Mouse (Mus musculus) CH12F3 (cell line): ENCODE results near the gene Bclaf1.

Experiments used
- in situ Hi-C: fragments of 300-500 bp; cut with MboI; formaldehyde crosslinking; loops from 2 replicates; pipeline ENCODE4 v1.14.3; 2020; ENCODE audit warnings: low sequenced_read_pairs

The Bclaf1 gene

DNA sequence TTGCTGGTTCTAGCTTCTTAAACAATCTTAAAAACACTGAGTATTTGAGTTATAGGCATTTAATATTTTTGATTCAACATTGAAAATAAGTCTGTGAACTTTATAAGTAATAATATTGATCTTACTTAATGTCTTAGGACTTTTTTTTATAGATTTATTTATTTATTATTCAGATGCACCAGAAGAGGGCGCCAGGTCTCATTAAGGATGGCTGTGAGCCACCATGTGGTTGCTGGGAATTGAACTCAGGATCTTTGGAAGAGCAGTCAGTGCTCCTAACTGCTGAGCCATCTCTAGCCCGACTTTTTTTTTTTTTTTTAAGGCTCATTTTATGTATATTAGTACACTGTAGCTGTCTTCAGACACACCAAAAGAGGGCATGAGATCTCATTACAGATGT lies 2.5 kb downstream of the Bclaf1 start:
- in situ Hi-C loops: no loop called here

DNA sequence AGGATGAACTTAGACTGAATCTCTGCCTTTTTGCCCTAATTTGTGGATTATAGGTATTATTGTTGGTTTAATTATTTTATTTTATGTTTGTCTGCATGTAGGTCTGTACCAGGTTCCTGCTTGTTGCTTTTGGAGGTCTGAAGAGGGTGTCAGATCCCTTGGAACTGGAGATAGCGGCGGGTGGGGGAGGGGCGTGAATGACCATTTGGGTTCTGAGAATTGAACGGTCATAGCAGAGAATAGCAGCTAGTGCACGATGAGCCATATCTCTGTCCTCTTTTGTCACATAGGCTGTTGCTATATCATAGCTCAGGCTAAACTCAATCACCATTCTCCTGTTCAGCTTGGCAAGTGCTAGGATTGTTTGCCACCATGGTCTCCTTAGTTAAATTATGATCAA lies 5.2 kb downstream of the Bclaf1 start:
- in situ Hi-C loops: no loop called here

DNA sequence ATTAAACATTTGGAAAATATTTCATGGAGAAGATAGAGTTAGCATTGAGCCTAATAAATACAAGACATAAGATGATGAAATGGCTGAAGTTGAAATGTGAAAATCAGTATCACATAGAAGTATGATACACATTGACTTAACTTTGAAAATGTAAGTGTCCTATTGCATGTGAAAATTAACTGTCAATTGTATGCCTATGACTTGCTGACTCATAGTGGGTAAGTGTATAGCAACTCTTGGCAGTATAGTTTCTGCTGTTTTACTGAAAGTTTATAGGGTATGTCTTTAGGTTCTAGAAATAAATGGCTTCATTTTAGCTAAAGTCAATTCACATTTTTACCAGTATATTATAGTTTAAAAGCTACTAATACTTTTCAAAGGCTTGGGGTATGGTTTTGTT lies 14.0 kb downstream of the Bclaf1 start:
- in situ Hi-C loops: no loop called here

- in situ Hi-C loops: no loop called here
These were observed 19.0 kb downstream of the Bclaf1 start for GRCm38 (mm10) chr10:20331262-20331661.

DNA sequence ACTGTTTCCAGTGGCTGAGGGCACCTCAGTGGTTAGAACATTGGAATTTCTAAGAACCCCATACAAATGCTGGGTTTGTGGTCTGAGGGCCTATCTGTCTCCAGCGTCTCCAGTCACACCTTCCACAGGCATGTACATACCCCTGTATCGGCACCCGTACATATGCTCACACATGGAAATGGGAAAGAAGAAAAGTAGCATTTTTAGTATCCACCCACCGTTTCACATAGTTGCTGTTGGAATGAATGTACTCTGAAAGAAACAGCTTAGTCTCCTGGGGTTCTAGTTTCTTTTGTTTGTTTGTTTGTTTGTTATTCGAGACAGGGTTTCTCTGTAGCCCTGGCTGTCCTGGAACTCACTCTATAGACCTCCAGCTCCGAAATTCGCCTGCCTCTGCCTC lies 25.6 kb downstream of the Bclaf1 start:
- in situ Hi-C loops: no loop called here

DNA sequence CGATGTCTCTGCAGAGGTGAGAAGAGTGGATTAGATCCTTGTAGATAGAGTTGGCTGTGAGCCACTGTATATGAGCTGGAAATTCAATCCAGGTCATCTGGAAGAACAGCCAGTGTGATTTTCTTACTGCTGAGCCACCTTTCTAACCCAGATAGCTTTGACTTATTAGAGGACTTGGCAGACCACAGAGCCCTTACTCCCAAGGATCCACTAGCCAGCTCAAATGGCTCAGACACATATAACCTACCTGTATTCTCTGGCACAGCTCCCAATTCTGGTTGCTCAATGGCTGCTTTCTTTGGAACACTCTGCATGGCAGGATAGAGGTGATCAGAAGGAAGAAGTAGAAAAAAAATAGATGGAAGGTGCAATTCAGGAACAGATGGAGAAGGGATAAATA lies 33.5 kb downstream of the Bclaf1 start:
- in situ Hi-C loops: no loop called here

- in situ Hi-C loops: no loop called here
These were observed 35.3 kb downstream of the Bclaf1 start, which contains the start of gene Mtfr2 for GRCm38 (mm10) chr10:20347285-20348214. Gene Mtfr2, plus strand, starts transcription at chr10:20347770.

- in situ Hi-C loops: no loop called here
These were observed 36.6 kb downstream of the Bclaf1 start for GRCm38 (mm10) chr10:20348894-20349293.

DNA sequence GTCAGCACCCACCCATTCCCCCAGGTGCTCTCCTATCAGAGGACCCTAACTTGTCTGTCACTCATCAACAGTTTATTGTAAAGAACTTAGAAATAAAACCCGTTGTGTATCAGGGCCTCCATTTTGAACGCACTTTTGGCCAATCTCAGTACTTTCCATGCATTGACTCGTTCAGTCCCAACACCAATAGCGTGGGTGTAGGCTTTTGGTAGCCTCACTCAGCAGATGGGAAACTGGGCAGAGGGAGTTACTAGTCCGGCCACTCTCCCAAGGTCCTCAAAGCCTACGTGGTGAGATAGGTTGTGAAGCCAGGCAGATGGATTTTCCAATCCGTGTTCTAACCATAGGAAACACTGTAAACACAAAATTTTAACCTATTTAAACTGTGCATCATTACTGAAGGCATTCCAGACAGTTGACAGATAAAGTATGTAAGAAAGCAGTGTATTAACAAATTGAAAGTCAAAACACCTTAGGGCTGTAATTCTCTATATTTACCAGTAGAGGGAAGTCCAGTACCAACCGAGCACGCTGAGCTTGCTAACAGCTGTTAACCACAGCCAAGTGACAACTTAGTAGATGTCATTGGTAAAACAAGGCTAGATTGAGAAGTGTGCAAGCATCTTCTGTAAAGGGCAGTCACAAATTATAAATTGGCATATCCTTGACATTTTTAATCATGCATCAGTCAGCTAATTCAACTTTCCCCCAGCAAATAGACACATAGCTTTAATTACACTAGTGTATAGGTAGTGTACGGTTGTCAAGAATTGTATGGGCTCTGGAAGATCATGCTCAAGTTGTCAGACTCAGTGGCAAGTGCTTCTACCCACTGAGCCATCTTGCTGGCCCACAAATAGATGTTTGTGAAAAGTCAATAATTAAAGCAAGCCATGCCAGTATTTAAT lies 49.5 kb downstream of the Bclaf1 start:
- in situ Hi-C loops: loop anchor here (25.0 kb wide), 1 partner anchor 576 kb away; no protein-coding TSS in a partner anchor

- in situ Hi-C loops: loop anchor here (25.0 kb wide), 1 partner anchor 575 kb away; no protein-coding TSS in a partner anchor
These were observed 50.3 kb downstream of the Bclaf1 start for GRCm38 (mm10) chr10:20362450-20363118.

DNA sequence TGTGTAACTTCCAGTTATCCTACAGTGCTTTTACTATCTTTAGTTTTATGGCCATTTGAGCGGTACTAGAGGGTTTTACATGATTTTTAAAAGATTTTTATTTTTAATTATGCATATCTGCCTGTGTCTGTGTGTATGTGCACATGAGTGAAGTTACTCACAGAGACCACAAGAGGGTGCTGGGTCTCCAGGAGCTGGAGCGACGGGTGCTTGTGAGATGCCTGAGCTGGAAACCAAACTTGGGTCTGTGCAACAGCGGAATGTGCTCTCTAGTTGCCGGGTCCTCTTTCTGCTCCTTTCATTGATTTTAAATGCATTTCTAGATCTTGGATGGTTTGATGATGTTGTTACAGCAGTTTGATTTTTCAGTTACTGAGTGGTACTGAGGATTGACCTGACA lies 59.8 kb downstream of the Bclaf1 start:
- in situ Hi-C loops: loop anchor here (25.0 kb wide), 1 partner anchor 565 kb away; no protein-coding TSS in a partner anchor

- in situ Hi-C loops: no loop called here
These were observed 65.4 kb downstream of the Bclaf1 start for GRCm38 (mm10) chr10:20377621-20378020.

- in situ Hi-C loops: no loop called here
These were observed 66.9 kb downstream of the Bclaf1 start for GRCm38 (mm10) chr10:20379071-20379735.

GRCm38 (mm10) chr10:20380798-20381197 lies 68.5 kb downstream of the Bclaf1 start:
- in situ Hi-C loops: no loop called here

DNA sequence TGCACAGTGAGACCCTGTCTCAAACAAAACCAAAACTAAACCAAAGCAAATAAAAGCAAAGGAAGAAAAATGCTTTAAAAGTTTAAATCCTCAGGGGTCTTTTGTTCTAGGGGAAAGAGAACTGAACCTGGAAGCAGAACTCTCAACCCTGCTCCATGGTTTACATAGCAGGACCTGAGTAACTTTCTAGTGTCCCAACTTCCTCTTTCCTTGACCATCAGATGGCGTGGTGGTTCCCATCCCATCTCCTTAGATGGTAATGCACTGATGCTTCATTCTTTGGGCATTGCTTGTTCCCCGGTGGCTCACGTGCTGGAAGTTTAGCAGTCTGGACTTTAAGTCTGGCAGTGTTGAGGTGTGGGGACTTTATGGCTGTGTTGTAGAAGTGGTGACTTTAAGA lies 69.1 kb downstream of the Bclaf1 start:
- in situ Hi-C loops: no loop called here

DNA sequence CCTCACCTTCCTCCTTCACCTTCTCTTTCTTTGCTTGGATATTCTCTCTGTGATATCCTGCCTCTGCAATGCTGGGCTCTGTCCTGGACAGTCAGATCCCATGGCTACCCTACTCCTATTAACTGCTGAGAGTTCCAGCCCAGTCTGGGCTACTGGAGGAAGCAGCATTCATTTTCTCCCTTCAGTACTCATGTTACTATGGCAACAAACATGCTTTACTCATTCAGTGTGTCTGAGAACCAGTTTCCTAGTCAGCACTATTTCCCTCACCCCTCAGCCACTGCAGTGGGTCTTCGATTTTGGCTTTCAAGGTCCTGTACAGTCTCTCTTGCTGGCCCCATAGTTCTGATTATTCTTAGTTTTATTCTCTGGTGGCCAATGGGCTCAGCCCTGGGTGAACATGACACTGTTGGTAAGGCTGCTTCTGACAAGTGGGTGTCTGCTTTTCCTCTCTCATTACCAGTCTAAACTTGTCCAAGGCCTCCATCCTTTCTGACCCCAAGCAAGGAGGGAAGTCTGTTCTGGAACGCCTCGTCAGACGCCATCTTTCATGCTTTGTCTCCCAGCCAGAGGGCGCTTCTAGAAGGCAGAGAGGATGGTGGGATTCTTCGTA lies 70.6 kb downstream of the Bclaf1 start:
- in situ Hi-C loops: no loop called here

- in situ Hi-C loops: no loop called here
These were observed 78.3 kb downstream of the Bclaf1 start for GRCm38 (mm10) chr10:20390568-20390967.
